Mouse (Mus musculus) midbrain, embryonic 16.5 days (tissue): ENCODE data around the gene Gm49416. TPM values are rescaled to one million over a fixed set of nuclear protein-coding genes. Genes with fewer than 3 reads are reported as not detected.
A peak's percentile ranks its signal among the peaks of the same experiment; 100 is the strongest.

ENCODE experiments used
- ATAC-seq: fragments of 200-750 bp; cut with Nextera tagmentation; 2 replicates; pipeline ENCODE4 v1.8.0; 2017; ENCODE audit warnings: moderate TSS enrichment
- H3K27ac ChIP-seq: fragments of 300-500 bp; sonication (generic); 2 replicates; pipeline ENCODE4 v1.5.1; 2014; ENCODE audit warnings: mild to moderate bottlenecking, low read length, mixed read lengths
- H3K27me3 ChIP-seq: fragments of 300-500 bp; sonication (generic); 2 replicates; pipeline ENCODE4 v1.6.1; 2014; ENCODE audit warnings: low read depth, low read length, mixed read lengths; ENCODE audit not compliant: control insufficient read depth, insufficient read depth
- H3K36me3 ChIP-seq: fragments of 300-500 bp; sonication (generic); 2 replicates; pipeline ENCODE4 v1.6.1; 2014; ENCODE audit warnings: mild to moderate bottlenecking, low read length, moderate library complexity, mixed read lengths; ENCODE audit not compliant: control insufficient read depth, insufficient read depth
- H3K4me1 ChIP-seq: fragments of 300-500 bp; sonication (generic); 2 replicates; pipeline ENCODE4 v1.6.1; 2014; ENCODE audit warnings: mild to moderate bottlenecking, low read length, mixed read lengths; ENCODE audit not compliant: control insufficient read depth, insufficient read depth
- H3K4me2 ChIP-seq: fragments of 300-500 bp; sonication (generic); 2 replicates; pipeline ENCODE4 v1.6.1; 2014; ENCODE audit warnings: mild to moderate bottlenecking, low read length, mixed read lengths
- H3K4me3 ChIP-seq: fragments of 300-500 bp; sonication (generic); 2 replicates; pipeline ENCODE4 v1.5.1; 2014; ENCODE audit warnings: low read depth, mild to moderate bottlenecking, low read length, moderate library complexity, mixed read lengths
- H3K9ac ChIP-seq: fragments of 300-500 bp; sonication (generic); 2 replicates; pipeline ENCODE4 v1.6.1; 2014; ENCODE audit warnings: low read depth, low read length, mixed read lengths
- H3K9me3 ChIP-seq: fragments of 300-500 bp; sonication (generic); replicated peaks from 2 replicates; pipeline ENCODE4 v1.6.1; 2014; ENCODE audit warnings: mild to moderate bottlenecking, low read length, mixed read lengths; ENCODE audit not compliant: control insufficient read depth, poor library complexity, severe bottlenecking
- WGBS: fragments of 180-500 bp; shearing (Covaris S2); extraction: QIAGEN DNeasy Blood & Tissue Kit; methylation state at CpG from one replicate; pipeline ENCODE4 v1.1.7; 2014; 5-methylcytosine and 5-hydroxymethylcytosine counted together
- polyA plus RNA-seq: library from polyadenylated mRNA; unstranded; fragments of >200 nt; fragmentation: Nextera tagmentation; extraction: Ambion mirVana; gene quantifications from 2 replicates; pipeline ENCODE4 v1.2.1, GENCODE M21; 2015

Gm49416 gene
- polyA plus RNA-seq, 1 experiment from 2014 or later = 0.43 TPM

GRCm38 (mm10) chr19:8903412-8903811, 14.7 kb downstream of the Gm49416 start:
- no peak for ATAC-seq
- H3K27ac ChIP-seq = no peak overlapping the region
- H3K36me3 ChIP-seq = peaks cover 36% of the 10 kb centered on the region
- H3K4me3 ChIP-seq = no peak overlapping the region
- WGBS = 95% methylated on average over 5 of the region's 5 CpGs
- H3K4me1 ChIP-seq = peaks cover 9% of the 10 kb centered on the region
- H3K9me3 ChIP-seq = no peaks in the 10 kb centered on the region
- no peaks in the 10 kb centered on the region for H3K27me3 ChIP-seq
- no peak overlapping the region for H3K4me2 ChIP-seq
- H3K9ac ChIP-seq = no peak overlapping the region

GRCm38 (mm10) chr19:8908531-8908930, 19.8 kb downstream of the Gm49416 start:
- WGBS = 91% methylated on average over 6 of the region's 6 CpGs
- no peak overlapping the region for H3K27ac ChIP-seq
- H3K4me2 ChIP-seq = no peak overlapping the region
- ATAC-seq = no peak
- H3K4me1 ChIP-seq = no peaks in the 10 kb centered on the region
- no peaks in the 10 kb centered on the region for H3K9me3 ChIP-seq
- no peak overlapping the region for H3K9ac ChIP-seq
- peaks cover 65% of the 10 kb centered on the region for H3K36me3 ChIP-seq
- no peak overlapping the region for H3K4me3 ChIP-seq
- H3K27me3 ChIP-seq = no peaks in the 10 kb centered on the region

DNA sequence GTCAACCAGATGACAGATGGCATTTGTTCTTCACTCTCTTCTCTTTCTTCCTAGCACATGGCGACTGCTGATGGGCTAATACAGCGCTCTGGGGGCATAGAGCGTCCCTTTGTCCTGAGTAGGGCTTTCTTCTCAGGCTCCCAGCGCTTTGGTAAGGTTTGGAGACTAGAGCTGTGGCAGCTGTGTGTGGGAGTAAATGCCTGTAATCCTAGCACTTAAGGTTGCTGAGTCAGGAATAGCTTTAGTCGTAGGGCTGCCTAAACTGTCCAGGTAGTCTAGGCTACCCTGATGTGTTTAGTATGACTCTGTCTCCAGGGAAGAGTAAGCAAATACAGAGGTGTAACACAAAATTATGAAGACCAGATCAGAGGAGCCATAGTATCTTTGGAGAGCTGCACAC, 23.1 kb downstream of the Gm49416 start:
- no peaks in the 10 kb centered on the region for H3K9me3 ChIP-seq
- no peak overlapping the region for H3K9ac ChIP-seq
- no peaks in the 10 kb centered on the region for H3K4me1 ChIP-seq
- ATAC-seq = no peak
- H3K36me3 ChIP-seq = peaks cover 75% of the 10 kb centered on the region
- H3K4me3 ChIP-seq = no peak overlapping the region
- no peaks in the 10 kb centered on the region for H3K27me3 ChIP-seq
- no peak overlapping the region for H3K4me2 ChIP-seq
- no peak overlapping the region for H3K27ac ChIP-seq
- WGBS = 91% methylated on average over 5 of the region's 5 CpGs

GRCm38 (mm10) chr19:8914212-8914611, 25.5 kb downstream of the Gm49416 start:
- H3K9ac ChIP-seq = no peak overlapping the region
- H3K27ac ChIP-seq = no peak overlapping the region
- H3K27me3 ChIP-seq = no peaks in the 10 kb centered on the region
- H3K4me1 ChIP-seq = no peaks in the 10 kb centered on the region
- whole genome bisulfite sequencing = 100% methylated on average over 3 of the region's 3 CpGs
- peaks cover 56% of the 10 kb centered on the region for H3K36me3 ChIP-seq
- H3K9me3 ChIP-seq = no peaks in the 10 kb centered on the region
- no peak overlapping the region for H3K4me2 ChIP-seq
- ATAC-seq = no peak
- H3K4me3 ChIP-seq = no peak overlapping the region

- Histone ChIP-seq H3K9ac (no peak overlapping the region), H3K27ac (no peak overlapping the region), H3K4me2 (no peak overlapping the region), H3K27me3 (no peaks in the 10 kb centered on the region), H3K36me3 (peaks cover 23% of the 10 kb centered on the region), H3K4me3 (no peak overlapping the region), H3K9me3 (no peaks in the 10 kb centered on the region), H3K4me1 (peaks cover 11% of the 10 kb centered on the region)
- ATAC-seq = no peak
- WGBS = 90% methylated on average over 3 of the region's 3 CpGs
Observed at GRCm38 (mm10) chr19:8919000-8919399, 30.3 kb downstream of the Gm49416 start.

DNA sequence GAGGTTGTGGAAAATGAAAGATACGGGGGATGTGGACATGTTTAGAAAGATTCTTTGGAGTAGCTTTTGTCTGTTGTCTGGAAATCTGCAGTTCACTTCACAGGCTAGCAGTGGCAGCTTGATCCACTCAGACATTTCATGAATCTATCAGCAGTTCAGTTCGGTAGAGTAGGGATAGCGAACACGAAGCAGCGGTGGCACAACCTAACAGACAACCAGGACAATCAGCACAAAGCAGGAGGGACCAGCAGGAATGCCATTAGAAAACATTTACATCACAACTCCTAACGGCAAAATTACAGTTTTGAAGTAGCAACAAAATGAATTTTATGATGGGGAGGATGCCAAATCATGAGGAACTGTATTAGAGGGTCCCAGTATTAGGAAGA, 31.0 kb downstream of the Gm49416 start:
- Histone ChIP-seq H3K9me3 (no peaks in the 10 kb centered on the region), H3K4me1 (peaks cover 11% of the 10 kb centered on the region), H3K27ac (peak overlapping the region; percentile 81), H3K9ac (no peak overlapping the region; the same call in 1 of the 2 replicates), H3K4me2 (peak overlapping the region; percentile 88), H3K4me3 (peak overlapping the region; percentile 75), H3K36me3 (peaks cover 16% of the 10 kb centered on the region), H3K27me3 (no peaks in the 10 kb centered on the region)
- WGBS = 69% methylated on average over 6 of the region's 6 CpGs
- ATAC-seq = no peak; the same call in 1 of the 2 replicates

- no peaks in the 10 kb centered on the region for H3K9me3 ChIP-seq
- WGBS = 3% methylated on average over 38 of the region's 50 CpGs
- peak within 1 kb of the TSS; percentile 75 for H3K4me3 ChIP-seq
- H3K4me2 ChIP-seq = peak within 1 kb of the TSS; percentile 88
- peak within 1 kb of the TSS; percentile 72 for H3K9ac ChIP-seq
- peaks cover 11% of the 10 kb centered on the region for H3K4me1 ChIP-seq
- ATAC-seq = peak; percentile 97
- peak within 1 kb of the TSS; percentile 81 for H3K27ac ChIP-seq
- H3K36me3 ChIP-seq = peaks cover 11% of the 10 kb centered on the region
- no peaks in the 10 kb centered on the region for H3K27me3 ChIP-seq
Observed at GRCm38 (mm10) chr19:8920073-8920736, 31.5 kb downstream of the Gm49416 start, which contains the start of gene B3gat3. TSS of gene B3gat3 (plus strand) at chr19:8920374.

- Histone ChIP-seq H3K9ac (peak overlapping the region; percentile 72), H3K4me1 (peaks cover 11% of the 10 kb centered on the region), H3K27me3 (no peaks in the 10 kb centered on the region), H3K36me3 (peaks cover 9% of the 10 kb centered on the region), H3K4me3 (peak overlapping the region; percentile 75), H3K27ac (peak overlapping the region; percentile 81), H3K4me2 (peak overlapping the region; percentile 88), H3K9me3 (no peaks in the 10 kb centered on the region)
- ATAC-seq = peak; percentile 57
- WGBS = 3% methylated on average over 6 of the region's 6 CpGs
Observed at GRCm38 (mm10) chr19:8920836-8921291, 32.1 kb downstream of the Gm49416 start.

- Histone ChIP-seq H3K27ac (no peak overlapping the region), H3K4me2 (peak overlapping the region; percentile 88; the same call in 1 of the 2 replicates), H3K4me3 (no peak overlapping the region), H3K36me3 (peaks cover 10% of the 10 kb centered on the region), H3K4me1 (peaks cover 11% of the 10 kb centered on the region), H3K9ac (peak overlapping the region; percentile 46; the same call in 1 of the 2 replicates), H3K27me3 (no peaks in the 10 kb centered on the region), H3K9me3 (no peaks in the 10 kb centered on the region)
- no peak for ATAC-seq
- 80% methylated on average over 9 of the region's 9 CpGs for WGBS
Observed at GRCm38 (mm10) chr19:8921741-8922140, 33.0 kb downstream of the Gm49416 start.
